Mouse (Mus musculus) small intestine, adult 2 months (tissue): ENCODE results near the gene Sec11a.

Experiments used
- CTCF ChIP-seq: fragments of 200-500 bp; IDR thresholded peaks from 2 replicates; pipeline ENCODE4 v1.5.1; 2012; ENCODE audit warnings: low read depth, mild to moderate bottlenecking, control low read depth, inconsistent platforms, low read length, moderate library complexity, mixed read lengths; ENCODE audit not compliant: insufficient replicate concordance, insufficient read length; ENCODE audit errors: extremely low read depth
- POLR2A ChIP-seq: fragments of 200-500 bp; IDR thresholded peaks from 2 replicates; pipeline ENCODE4 v1.6.1; 2012; ENCODE audit warnings: low read depth, mild to moderate bottlenecking, control low read depth, inconsistent platforms, low read length, moderate library complexity

DNA sequence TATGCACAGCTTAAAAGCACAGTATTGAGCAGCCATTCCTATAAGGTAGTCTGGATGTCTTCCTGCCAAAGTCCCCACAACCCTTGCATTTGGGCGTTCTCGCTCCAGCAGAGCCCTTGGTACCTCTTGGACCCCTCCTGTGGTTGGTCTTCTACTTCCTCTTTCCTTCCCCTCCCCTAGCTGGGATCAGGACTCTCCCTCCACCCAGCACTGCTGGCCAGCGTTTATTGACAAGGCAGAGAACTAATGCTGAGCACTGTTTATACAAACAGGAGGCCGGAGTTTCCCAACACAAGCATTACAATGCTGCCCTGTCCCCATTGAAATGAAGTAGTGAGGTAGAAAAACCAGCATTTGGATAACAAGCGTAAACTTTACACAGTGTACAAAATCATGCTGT is 74.5 kb downstream of the Sec11a start:
- TF ChIP-seq CTCF, result no peak
- TF ChIP-seq POLR2A, result no peak
